Mouse (Mus musculus) spleen, adult 2 months (tissue): Measurements from ENCODE around the gene Kiss1r.

Source experiments
- CTCF ChIP-seq: fragments of 200-500 bp; IDR thresholded peaks from 2 replicates; pipeline ENCODE4 v1.5.1; 2011; ENCODE audit warnings: mild to moderate bottlenecking, inconsistent platforms; ENCODE audit not compliant: insufficient read depth, insufficient read length, insufficient replicate concordance; ENCODE audit errors: extremely low read depth
- POLR2A ChIP-seq: fragments of 200-500 bp; IDR thresholded peaks from 2 replicates; pipeline ENCODE4 v1.6.1; 2011; ENCODE audit warnings: low read depth, low read length, inconsistent platforms

GRCm38 (mm10) chr10:79916808-79917531 lies at the start of gene Kiss1r:
- TF ChIP-seq CTCF (no peak), POLR2A (peak; percentile 81)
